In the genomic region with DNA sequence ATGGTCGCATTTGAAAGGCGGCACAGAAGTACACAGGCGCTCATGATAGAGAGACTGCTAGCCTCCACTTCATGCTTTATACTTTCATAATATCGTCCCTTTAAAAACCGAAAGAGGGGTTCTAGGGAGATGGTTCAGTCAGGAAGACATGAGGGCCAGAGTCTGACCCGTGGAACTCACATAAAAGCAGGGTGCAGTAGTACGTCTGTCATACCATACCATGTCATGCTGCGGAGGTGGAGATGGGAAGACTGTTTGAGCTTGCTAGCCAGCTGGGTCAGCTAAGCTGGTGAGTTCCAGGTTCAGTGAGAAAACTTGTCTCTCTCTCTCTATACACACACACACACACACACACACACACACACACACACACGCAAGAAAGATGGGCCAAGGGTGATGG, we compare ENCODE assay signal across 25 mouse cellular contexts.
"Had no signal": no experiment of that assay in that cellular context is flagged by ENCODE, and none has a peak within 500 bp of the region (broad histone marks: within the 10 kb centered on the region; RNA-seq: fewer than 3 reads in every experiment).

No protein-coding gene starts in this region.

- H3K27ac ChIP-seq: gastrocnemius, adult 2 months; heart, adult 2 months; hindbrain, embryonic 10.5 days; hindbrain, embryonic 12.5 days; hindbrain, embryonic 14.5 days; layer of hippocampus, adult 2 months; left cerebral cortex, adult 2 months; limb, embryonic 10.5 days; limb, embryonic 12.5 days; liver, embryonic 13.5 days had no signal

- H3K27me3 ChIP-seq: heart, embryonic 12.5 days; hindbrain, embryonic 12.5 days; limb, embryonic 12.5 days; liver, embryonic 13.5 days had no signal

- ATAC-seq: hindbrain, embryonic 16.5 days; inflammation-experienced regulatory T-cells, adult 6 months; intestine, postnatal 0 days had no signal

- H3K4me3 ChIP-seq: gastrocnemius, adult 2 months; heart, adult 2 months; heart, embryonic 12.5 days; hindbrain, embryonic 10.5 days; hindbrain, embryonic 12.5 days; layer of hippocampus, adult 2 months; left cerebral cortex, adult 2 months; limb, embryonic 10.5 days; limb, embryonic 12.5 days; liver, embryonic 13.5 days had no signal

- H3K4me1 ChIP-seq: liver, embryonic 13.5 days had no signal

- H3K9me3 ChIP-seq: hindbrain, embryonic 10.5 days; hindbrain, embryonic 12.5 days; limb, embryonic 10.5 days; liver, embryonic 13.5 days had no signal

- H3K4me2 ChIP-seq: heart, embryonic 12.5 days; hindbrain, embryonic 12.5 days; hindbrain, embryonic 14.5 days; limb, embryonic 12.5 days; liver, embryonic 11.5 days; liver, embryonic 13.5 days had no signal

- H3K36me3 ChIP-seq: hindbrain, embryonic 10.5 days; hindbrain, embryonic 12.5 days; limb, embryonic 10.5 days; limb, embryonic 12.5 days; liver, embryonic 13.5 days had no signal

- H3K9ac ChIP-seq: heart, embryonic 12.5 days; hindbrain, embryonic 12.5 days; hindbrain, embryonic 14.5 days; limb, embryonic 12.5 days; liver, embryonic 13.5 days had no signal

- DNase-seq: gastrocnemius, adult 2 months; gastrocnemius, postnatal 10 days; gastrocnemius, postnatal 25 days; heart, postnatal 10 days; heart, postnatal 4 days; kidney, adult 18-20 months; kidney, adult 8-10 months; kidney, postnatal 10 days; kidney, postnatal 25 days; kidney, postnatal 4 days; liver; liver, embryonic 13.5 days had no signal
